Mouse (Mus musculus) stomach, embryonic 14.5 days (tissue): ENCODE data around the gene Elavl2. TPM values are rescaled to one million over a fixed set of nuclear protein-coding genes. Genes with fewer than 3 reads are reported as not detected.

Source experiments
- ATAC-seq: fragments of 200-750 bp; cut with Nextera tagmentation; 2 replicates; pipeline ENCODE4 v1.8.0; 2017; ENCODE audit warnings: low read depth, moderate TSS enrichment; ENCODE audit not compliant: insufficient number of reproducible peaks, insufficient read depth, low FRiP score
- H3K27ac ChIP-seq: fragments of 300-500 bp; sonication (generic); 2 replicates; pipeline ENCODE4 v1.5.1; 2014; ENCODE audit warnings: mild to moderate bottlenecking, low read length, moderate library complexity, mixed read lengths
- H3K27me3 ChIP-seq: fragments of 300-500 bp; sonication (generic); 2 replicates; pipeline ENCODE4 v1.6.1; 2014; ENCODE audit warnings: low read length, control low read depth, mixed read lengths; ENCODE audit not compliant: control insufficient read depth, insufficient read depth
- H3K36me3 ChIP-seq: fragments of 300-500 bp; sonication (generic); 2 replicates; pipeline ENCODE4 v1.6.1; 2014; ENCODE audit warnings: mild to moderate bottlenecking, control low read depth, low read length, moderate library complexity, mixed read lengths; ENCODE audit not compliant: control insufficient read depth, insufficient read depth
- H3K4me1 ChIP-seq: fragments of 300-500 bp; sonication (generic); 2 replicates; pipeline ENCODE4 v1.6.1; 2014; ENCODE audit warnings: low read length, control low read depth, mixed read lengths; ENCODE audit not compliant: control insufficient read depth, insufficient read depth
- H3K4me2 ChIP-seq: fragments of 300-500 bp; sonication (generic); replicated peaks from 2 replicates; pipeline ENCODE4 v1.6.1; 2014; ENCODE audit warnings: low read depth, low read length, control low read depth
- H3K4me3 ChIP-seq: fragments of 300-500 bp; sonication (generic); 2 replicates; pipeline ENCODE4 v1.5.1; 2014; ENCODE audit warnings: low read depth, low read length, control low read depth
- H3K9ac ChIP-seq: fragments of 300-500 bp; sonication (generic); replicated peaks from 2 replicates; pipeline ENCODE4 v1.6.1; 2014; ENCODE audit warnings: low read depth, mild to moderate bottlenecking, control low read depth, low read length, moderate library complexity, mixed read lengths
- H3K9me3 ChIP-seq: fragments of 300-500 bp; sonication (generic); 2 replicates; pipeline ENCODE4 v1.6.1; 2016; ENCODE audit warnings: low read depth, low read length, control low read depth; ENCODE audit not compliant: control insufficient read depth
- WGBS: fragments of 180-500 bp; shearing (Covaris S2); extraction: QIAGEN DNeasy Blood & Tissue Kit; methylation state at CpG from one replicate; pipeline ENCODE4 v1.1.7; 2014; 5-methylcytosine and 5-hydroxymethylcytosine counted together
- polyA plus RNA-seq: library from polyadenylated mRNA; unstranded; fragments of >200 nt; fragmentation: Nextera tagmentation; extraction: Ambion mirVana; gene quantifications from 2 replicates; pipeline ENCODE4 v1.2.1, GENCODE M21; 2014

Elavl2 gene
- polyA plus RNA-seq, 1 experiment from 2014 or later = 8.3 TPM

- Histone ChIP-seq H3K4me1 (no peaks in the 10 kb centered on the region), H3K27ac (no peak overlapping the region), H3K9ac (no peak overlapping the region), H3K4me2 (no peak overlapping the region), H3K36me3 (no peaks in the 10 kb centered on the region), H3K4me3 (no peak overlapping the region), H3K27me3 (no peaks in the 10 kb centered on the region), H3K9me3 (no peaks in the 10 kb centered on the region)
- ATAC-seq = no peak
- WGBS = 52% methylated on average over 9 of the region's 9 CpGs
Measured at GRCm38 (mm10) chr4:91244554-91244953, 156.0 kb downstream of the Elavl2 start.

- Histone ChIP-seq H3K27me3 (no peaks in the 10 kb centered on the region), H3K36me3 (no peaks in the 10 kb centered on the region), H3K9ac (no peak overlapping the region), H3K4me3 (no peak overlapping the region), H3K9me3 (no peaks in the 10 kb centered on the region), H3K4me2 (no peak overlapping the region), H3K27ac (no peak overlapping the region), H3K4me1 (no peaks in the 10 kb centered on the region)
- 88% methylated on average over 4 of the region's 4 CpGs for WGBS
- no peak for ATAC-seq
Measured at GRCm38 (mm10) chr4:91243896-91244295, 156.7 kb downstream of the Elavl2 start.

GRCm38 (mm10) chr4:91238739-91239485 lies 161.7 kb downstream of the Elavl2 start:
- Histone ChIP-seq H3K4me3 (no peak overlapping the region), H3K27me3 (no peaks in the 10 kb centered on the region), H3K4me2 (no peak overlapping the region), H3K9ac (no peak overlapping the region), H3K36me3 (no peaks in the 10 kb centered on the region), H3K27ac (no peak overlapping the region), H3K4me1 (no peaks in the 10 kb centered on the region), H3K9me3 (no peaks in the 10 kb centered on the region)
- WGBS = 66% methylated on average over 6 of the region's 6 CpGs
- no peak for ATAC-seq

- H3K9ac ChIP-seq = no peak overlapping the region
- no peak overlapping the region for H3K4me3 ChIP-seq
- H3K36me3 ChIP-seq = no peaks in the 10 kb centered on the region
- 33% methylated on average over 7 of the region's 7 CpGs for WGBS
- H3K4me1 ChIP-seq = no peaks in the 10 kb centered on the region
- no peaks in the 10 kb centered on the region for H3K27me3 ChIP-seq
- H3K9me3 ChIP-seq = no peaks in the 10 kb centered on the region
- no peak overlapping the region for H3K27ac ChIP-seq
- no peak for ATAC-seq
- no peak overlapping the region for H3K4me2 ChIP-seq
Measured at GRCm38 (mm10) chr4:91236976-91237375, 163.6 kb downstream of the Elavl2 start.

GRCm38 (mm10) chr4:91234941-91235340 lies 165.6 kb downstream of the Elavl2 start:
- Histone ChIP-seq H3K9me3 (no peaks in the 10 kb centered on the region), H3K36me3 (no peaks in the 10 kb centered on the region), H3K27ac (no peak overlapping the region), H3K27me3 (no peaks in the 10 kb centered on the region), H3K9ac (no peak overlapping the region), H3K4me2 (no peak overlapping the region), H3K4me1 (no peaks in the 10 kb centered on the region), H3K4me3 (no peak overlapping the region)
- 88% methylated on average over 6 of the region's 6 CpGs for WGBS
- no peak for ATAC-seq

- no peak for ATAC-seq
- H3K9me3 ChIP-seq = no peaks in the 10 kb centered on the region
- H3K27me3 ChIP-seq = no peaks in the 10 kb centered on the region
- H3K36me3 ChIP-seq = no peaks in the 10 kb centered on the region
- no peaks in the 10 kb centered on the region for H3K4me1 ChIP-seq
- 86% methylated on average over 6 of the region's 6 CpGs for WGBS
- no peak overlapping the region for H3K4me2 ChIP-seq
- H3K9ac ChIP-seq = no peak overlapping the region
- no peak overlapping the region for H3K4me3 ChIP-seq
- no peak overlapping the region for H3K27ac ChIP-seq
Measured at GRCm38 (mm10) chr4:91233599-91233998, 167.0 kb downstream of the Elavl2 start.

- Histone ChIP-seq H3K4me3 (no peak overlapping the region), H3K4me1 (no peaks in the 10 kb centered on the region), H3K27ac (no peak overlapping the region), H3K27me3 (no peaks in the 10 kb centered on the region), H3K9ac (no peak overlapping the region), H3K4me2 (no peak overlapping the region), H3K36me3 (no peaks in the 10 kb centered on the region), H3K9me3 (no peaks in the 10 kb centered on the region)
- no peak for ATAC-seq
- 79% methylated on average over 1 of the region's 1 CpGs for WGBS
Measured at GRCm38 (mm10) chr4:91230439-91230863, 170.1 kb downstream of the Elavl2 start.

GRCm38 (mm10) chr4:91228341-91228740 lies 172.2 kb downstream of the Elavl2 start:
- Histone ChIP-seq H3K9ac (no peak overlapping the region), H3K4me2 (no peak overlapping the region), H3K4me1 (no peaks in the 10 kb centered on the region), H3K4me3 (no peak overlapping the region), H3K27me3 (no peaks in the 10 kb centered on the region), H3K36me3 (no peaks in the 10 kb centered on the region), H3K27ac (no peak overlapping the region), H3K9me3 (no peaks in the 10 kb centered on the region)
- 80% methylated on average over 3 of the region's 3 CpGs for WGBS
- ATAC-seq = no peak

- Histone ChIP-seq H3K4me1 (no peaks in the 10 kb centered on the region), H3K4me2 (no peak overlapping the region), H3K9ac (no peak overlapping the region), H3K36me3 (no peaks in the 10 kb centered on the region), H3K27me3 (no peaks in the 10 kb centered on the region), H3K27ac (no peak overlapping the region), H3K9me3 (no peaks in the 10 kb centered on the region), H3K4me3 (no peak overlapping the region)
- 82% methylated on average over 4 of the region's 4 CpGs for WGBS
- no peak for ATAC-seq
Measured at GRCm38 (mm10) chr4:91223811-91224210, 176.8 kb downstream of the Elavl2 start.
